Mouse (Mus musculus): Measurements from ENCODE around the gene Eps8l3. TPM values are rescaled to one million over a fixed set of nuclear protein-coding genes. Genes with fewer than 3 reads are reported as not detected.

Gene Eps8l3
- polyA plus RNA-seq, 1 experiment = not detected

- no peak for DNase-seq
- TF ChIP-seq CTCF (IDR thresholded peaks at IDR 0.05; ENCODE audit: insufficient read depth, low read length) = no peak
- no peak for TF ChIP-seq POLR2A (IDR thresholded peaks at IDR 0.05; ENCODE audit: borderline replicate concordance, extremely low read depth, low read depth, low read length)
- WGBS = 75% methylated on average over 15 of the region's 15 CpGs
- H3K4me3 ChIP-seq (replicated peaks; ENCODE audit: extremely low read depth, low read depth, low read length) = no peak overlapping the region
- no peaks in the 10 kb centered on the region for H3K4me1 ChIP-seq (ENCODE audit: control insufficient read depth, insufficient read depth, low read length)
Measured at GRCm38 (mm10) chr3:107916674-107917073, 39.6 kb downstream of the Eps8l3 start.

GRCm38 (mm10) chr3:107917097-107917496 is 40.1 kb downstream of the Eps8l3 start:
- DNase-seq = no peak
- WGBS = 78% methylated on average over 3 of the region's 3 CpGs
- no peak overlapping the region for H3K4me3 ChIP-seq (replicated peaks; ENCODE audit: extremely low read depth, low read depth, low read length)
- TF ChIP-seq CTCF (IDR thresholded peaks at IDR 0.05; ENCODE audit: insufficient read depth, low read length) = no peak
- TF ChIP-seq POLR2A (IDR thresholded peaks at IDR 0.05; ENCODE audit: borderline replicate concordance, extremely low read depth, low read depth, low read length) = no peak
- H3K4me1 ChIP-seq (ENCODE audit: control insufficient read depth, insufficient read depth, low read length) = no peaks in the 10 kb centered on the region

GRCm38 (mm10) chr3:107917783-107918408 is 40.9 kb downstream of the Eps8l3 start:
- H3K4me1 ChIP-seq (ENCODE audit: control insufficient read depth, insufficient read depth, low read length) = no peaks in the 10 kb centered on the region
- peak; percentile 25 for DNase-seq
- H3K4me3 ChIP-seq (replicated peaks; ENCODE audit: extremely low read depth, low read depth, low read length) = no peak overlapping the region
- WGBS = 57% methylated on average over 7 of the region's 7 CpGs
- TF ChIP-seq POLR2A (IDR thresholded peaks at IDR 0.05; ENCODE audit: borderline replicate concordance, extremely low read depth, low read depth, low read length) = no peak
- no peak for TF ChIP-seq CTCF (IDR thresholded peaks at IDR 0.05; ENCODE audit: insufficient read depth, low read length)

DNA sequence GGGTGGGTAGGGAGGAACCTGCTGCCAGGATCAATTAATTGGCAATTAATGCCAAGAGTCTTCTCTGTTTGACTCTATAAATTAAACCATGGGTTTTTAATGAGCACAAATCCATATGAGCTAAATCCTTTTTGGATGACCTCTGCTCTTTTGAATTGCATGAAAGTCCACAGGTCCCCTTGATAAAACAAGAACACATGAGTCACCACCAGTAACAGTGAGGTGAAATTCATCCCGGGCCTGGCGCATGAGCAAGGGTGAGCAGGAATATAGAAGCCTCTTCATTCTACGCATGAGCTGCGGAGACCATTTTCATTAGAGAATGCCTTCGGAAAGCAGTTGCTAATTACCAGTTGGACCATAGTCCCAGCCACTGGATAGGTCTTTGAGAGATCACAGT is 43.3 kb downstream of the Eps8l3 start:
- 93% methylated on average over 5 of the region's 5 CpGs for WGBS
- Histone ChIP-seq H3K4me1 (ENCODE audit: control insufficient read depth, insufficient read depth, low read length) (no peaks in the 10 kb centered on the region), H3K4me3 (replicated peaks; ENCODE audit: extremely low read depth, low read depth, low read length) (no peak overlapping the region)
- no peak for DNase-seq
- TF ChIP-seq POLR2A (IDR thresholded peaks at IDR 0.05; ENCODE audit: borderline replicate concordance, extremely low read depth, low read depth, low read length) (no peak), CTCF (IDR thresholded peaks at IDR 0.05; ENCODE audit: insufficient read depth, low read length) (no peak)

DNA sequence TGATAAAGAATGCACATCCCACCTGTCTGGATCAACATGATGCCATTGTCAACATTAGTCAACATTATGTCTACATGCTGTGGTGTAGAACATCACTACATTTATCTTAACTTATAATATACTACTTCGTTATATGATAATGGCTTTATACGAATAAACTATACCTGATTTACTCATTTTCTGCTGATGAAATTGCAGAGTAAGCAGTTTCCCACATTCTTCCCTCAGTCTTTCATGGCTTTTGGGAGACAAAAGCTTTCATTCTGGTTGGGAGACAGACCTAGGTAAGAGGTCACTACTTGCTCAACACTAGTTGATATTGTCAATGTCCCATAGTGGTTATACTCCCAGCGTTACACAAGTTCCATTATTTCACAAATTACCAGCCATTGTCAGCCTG is 48.3 kb downstream of the Eps8l3 start:
- 91% methylated on average over 3 of the region's 3 CpGs for WGBS
- no peaks in the 10 kb centered on the region for H3K4me1 ChIP-seq (ENCODE audit: control insufficient read depth, insufficient read depth, low read length)
- no peak overlapping the region for H3K4me3 ChIP-seq (replicated peaks; ENCODE audit: extremely low read depth, low read depth, low read length)
- DNase-seq = no peak
- TF ChIP-seq CTCF (IDR thresholded peaks at IDR 0.05; ENCODE audit: insufficient read depth, low read length) (no peak), POLR2A (IDR thresholded peaks at IDR 0.05; ENCODE audit: borderline replicate concordance, extremely low read depth, low read depth, low read length) (no peak)

GRCm38 (mm10) chr3:107927841-107928240 is 50.8 kb downstream of the Eps8l3 start:
- Histone ChIP-seq H3K4me3 (replicated peaks; ENCODE audit: extremely low read depth, low read depth, low read length) (no peak overlapping the region), H3K4me1 (ENCODE audit: control insufficient read depth, insufficient read depth, low read length) (0 out of 2 replicates have a peak, but pooled peaks cover 2% of the 10 kb centered on the region)
- TF ChIP-seq CTCF (IDR thresholded peaks at IDR 0.05; ENCODE audit: insufficient read depth, low read length) = no peak
- TF ChIP-seq POLR2A (IDR thresholded peaks at IDR 0.05; ENCODE audit: borderline replicate concordance, extremely low read depth, low read depth, low read length) = no peak
- DNase-seq = no peak
- 89% methylated on average over 3 of the region's 3 CpGs for WGBS

DNA sequence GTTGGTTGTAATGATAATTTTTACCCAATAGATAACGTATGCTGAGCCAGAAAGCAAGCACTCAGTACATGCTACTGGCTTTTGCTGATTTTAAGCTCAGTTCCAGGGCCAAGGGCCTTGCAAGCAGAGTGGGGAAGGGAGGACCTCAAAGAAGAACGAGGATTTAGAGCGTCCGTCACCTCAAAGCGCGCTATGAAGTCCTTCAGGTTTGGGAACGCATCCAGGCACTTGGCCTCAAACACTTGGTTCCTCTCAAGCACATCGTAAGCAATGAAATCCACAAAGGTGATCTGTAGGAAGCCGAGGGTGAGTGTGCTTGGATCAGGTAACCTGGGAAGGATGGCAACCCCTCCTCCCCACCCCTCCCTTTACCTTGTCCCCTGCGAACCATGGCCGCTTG is 51.7 kb downstream of the Eps8l3 start:
- TF ChIP-seq CTCF (IDR thresholded peaks at IDR 0.05; ENCODE audit: insufficient read depth, low read length) (no peak), POLR2A (IDR thresholded peaks at IDR 0.05; ENCODE audit: borderline replicate concordance, extremely low read depth, low read depth, low read length) (no peak)
- Histone ChIP-seq H3K4me1 (ENCODE audit: control insufficient read depth, insufficient read depth, low read length) (0 out of 2 replicates have a peak, but pooled peaks cover 2% of the 10 kb centered on the region), H3K4me3 (replicated peaks; ENCODE audit: extremely low read depth, low read depth, low read length) (no peak overlapping the region)
- WGBS = 71% methylated on average over 11 of the region's 11 CpGs
- DNase-seq = peak; percentile 39

DNA sequence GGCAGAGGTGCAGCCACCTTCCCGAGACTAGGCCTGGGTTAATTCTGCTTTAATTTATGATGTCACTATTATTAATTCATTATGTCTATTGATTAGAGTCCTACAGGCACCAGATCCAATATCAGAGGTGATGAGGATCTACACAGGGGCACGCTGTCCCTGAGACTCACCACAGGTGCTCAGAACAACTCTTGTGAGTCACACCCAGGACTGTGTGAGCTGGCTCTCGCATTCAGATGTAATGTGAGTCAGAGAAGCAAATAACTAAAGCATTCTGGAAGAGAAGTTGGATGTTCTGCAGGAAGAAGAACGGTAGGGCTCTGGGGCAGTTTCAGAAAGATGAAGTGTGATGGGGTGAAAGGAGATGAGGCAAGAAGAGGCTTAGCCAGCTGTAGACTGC is 52.2 kb downstream of the Eps8l3 start:
- Histone ChIP-seq H3K4me3 (replicated peaks; ENCODE audit: extremely low read depth, low read depth, low read length) (no peak overlapping the region), H3K4me1 (ENCODE audit: control insufficient read depth, insufficient read depth, low read length) (0 out of 2 replicates have a peak, but pooled peaks cover 2% of the 10 kb centered on the region)
- DNase-seq = no peak
- WGBS = 71% methylated on average over 4 of the region's 4 CpGs
- no peak for TF ChIP-seq CTCF (IDR thresholded peaks at IDR 0.05; ENCODE audit: insufficient read depth, low read length)
- TF ChIP-seq POLR2A (IDR thresholded peaks at IDR 0.05; ENCODE audit: borderline replicate concordance, extremely low read depth, low read depth, low read length) = no peak

DNA sequence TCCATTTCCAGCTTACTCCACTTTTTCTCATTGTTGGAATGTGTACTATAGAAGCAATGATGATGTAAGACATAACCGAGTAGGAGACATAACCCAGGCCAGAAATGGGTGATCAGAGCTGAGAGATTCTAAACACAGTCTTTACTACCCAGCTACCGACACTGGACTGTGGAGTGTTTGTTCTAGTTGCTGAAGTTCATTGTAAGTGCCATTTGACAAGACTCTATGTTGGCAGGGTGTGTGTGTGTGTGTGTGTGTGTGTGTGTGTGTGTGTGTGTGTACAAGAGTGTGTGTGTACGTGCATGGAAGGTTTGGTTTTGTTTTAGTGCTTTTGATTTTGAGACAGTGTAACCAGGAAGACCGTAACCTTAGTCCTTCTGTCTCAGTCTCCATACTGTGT is 52.7 kb downstream of the Eps8l3 start:
- no peak overlapping the region for H3K4me3 ChIP-seq (replicated peaks; ENCODE audit: extremely low read depth, low read depth, low read length)
- WGBS = 64% methylated on average over 4 of the region's 4 CpGs
- 0 out of 2 replicates have a peak, but pooled peaks cover 2% of the 10 kb centered on the region for H3K4me1 ChIP-seq (ENCODE audit: control insufficient read depth, insufficient read depth, low read length)
- no peak for TF ChIP-seq POLR2A (IDR thresholded peaks at IDR 0.05; ENCODE audit: borderline replicate concordance, extremely low read depth, low read depth, low read length)
- no peak for TF ChIP-seq CTCF (IDR thresholded peaks at IDR 0.05; ENCODE audit: insufficient read depth, low read length)
- no peak for DNase-seq

- TF ChIP-seq CTCF (IDR thresholded peaks at IDR 0.05; ENCODE audit: insufficient read depth, low read length) = no peak
- no peak for TF ChIP-seq POLR2A (IDR thresholded peaks at IDR 0.05; ENCODE audit: borderline replicate concordance, extremely low read depth, low read depth, low read length)
- H3K4me1 ChIP-seq (ENCODE audit: control insufficient read depth, insufficient read depth, low read length) = 0 out of 2 replicates have a peak, but pooled peaks cover 2% of the 10 kb centered on the region
- DNase-seq = no peak
- WGBS = 44% methylated on average over 2 of the region's 2 CpGs
- H3K4me3 ChIP-seq (replicated peaks; ENCODE audit: extremely low read depth, low read depth, low read length) = peak overlapping the region; percentile 58
Measured at GRCm38 (mm10) chr3:107931134-107931533, 54.1 kb downstream of the Eps8l3 start.
